Mouse (Mus musculus) cerebellum, adult 11-12 months (tissue): ENCODE data around the gene Cybrd1.

Source experiments
- DNase-seq: peaks from one replicate; pipeline ENCODE4 v3.0.0; 2022

Cybrd1 gene

DNA sequence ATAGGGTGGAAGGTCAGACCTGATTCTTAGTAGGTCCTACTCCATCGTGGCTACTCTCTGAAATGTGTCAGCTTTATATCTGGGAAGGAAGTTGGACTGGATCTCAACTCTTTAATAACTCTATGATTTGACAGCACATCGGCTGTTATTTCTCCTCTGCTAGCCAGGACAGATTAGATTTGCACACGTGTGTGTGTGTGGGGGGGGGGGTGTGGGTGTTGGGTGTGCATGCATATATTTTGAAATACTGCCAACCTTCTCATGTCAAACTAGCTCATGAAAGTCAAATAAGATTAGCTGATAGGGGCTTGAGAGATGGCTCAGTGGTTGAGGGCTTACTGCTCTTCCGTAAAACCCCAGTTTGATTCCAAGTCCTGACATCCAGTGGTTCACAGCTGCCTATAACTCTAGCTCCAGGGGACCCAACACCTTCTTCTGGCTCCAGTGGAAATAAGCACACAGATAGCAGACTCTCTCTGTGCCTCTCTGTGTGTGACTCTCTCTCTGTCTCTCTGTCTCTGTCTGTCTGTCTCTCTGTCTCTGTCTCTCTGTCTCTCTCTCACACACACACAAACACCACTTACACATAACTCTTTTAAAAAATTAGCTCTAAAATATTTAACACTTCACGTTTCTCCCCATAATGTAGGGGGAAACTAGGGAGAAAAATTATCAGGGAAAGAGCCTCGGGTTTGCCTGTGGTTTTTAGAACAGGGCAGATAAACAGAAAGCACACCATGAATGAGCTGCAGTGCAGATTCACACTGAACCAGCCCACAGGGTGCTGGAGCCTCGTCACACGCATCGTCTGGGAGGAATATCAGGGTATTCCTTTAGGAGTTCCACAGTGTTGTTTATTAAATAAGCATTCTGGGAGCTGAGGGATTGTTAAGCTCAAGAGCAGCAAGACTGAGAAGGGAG lies 58.9 kb downstream of the Cybrd1 start:
- DNase-seq: no peak

GRCm38 (mm10) chr2:71177250-71177615 lies 59.5 kb downstream of the Cybrd1 start:
- no peak for DNase-seq

- no peak for DNase-seq
Measured at GRCm38 (mm10) chr2:71177760-71178159, 60.0 kb downstream of the Cybrd1 start.

- DNase-seq: no peak
Measured at GRCm38 (mm10) chr2:71179716-71180115, 62.0 kb downstream of the Cybrd1 start.

GRCm38 (mm10) chr2:71180566-71181217 lies 63.0 kb downstream of the Cybrd1 start:
- no peak for DNase-seq

DNA sequence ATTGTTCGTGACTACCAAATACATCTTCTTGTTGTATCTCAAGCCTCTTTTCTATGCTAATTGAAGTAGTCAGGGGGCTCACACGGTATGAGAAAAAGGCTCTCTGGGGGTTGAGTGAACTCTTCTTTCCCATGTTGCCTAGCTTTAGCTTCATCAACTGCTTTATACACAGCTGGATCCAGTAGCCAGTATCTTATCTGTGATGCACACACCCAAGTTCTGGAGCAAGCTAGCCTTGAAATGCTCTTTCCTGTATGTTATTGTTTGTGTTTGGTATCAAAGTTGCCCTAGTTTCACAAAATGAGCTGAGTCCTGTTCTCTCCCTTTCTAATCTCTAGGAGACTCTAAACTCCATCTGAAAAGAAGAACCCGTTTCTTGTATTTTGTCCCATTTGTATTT lies 70.2 kb downstream of the Cybrd1 start:
- no peak for DNase-seq

DNA sequence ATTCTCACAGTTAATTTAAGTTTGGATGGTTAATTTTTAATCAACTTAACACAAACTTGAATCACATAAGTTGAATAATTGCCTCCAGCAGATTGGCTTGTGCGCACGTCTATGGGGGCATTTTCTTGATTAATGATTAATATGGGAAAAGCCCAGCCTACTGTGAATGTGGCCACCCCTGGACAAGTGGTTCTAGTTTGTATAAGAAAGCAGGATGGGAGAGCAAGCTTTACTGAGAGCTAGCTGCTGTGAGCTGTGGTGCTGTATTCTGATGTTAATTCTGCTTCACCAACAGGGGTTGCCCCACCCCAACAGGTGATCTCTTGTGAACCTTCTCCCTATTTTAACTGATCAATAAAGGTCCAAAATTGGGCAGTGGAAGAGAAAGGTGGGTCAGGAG lies 71.1 kb downstream of the Cybrd1 start:
- no peak for DNase-seq

DNA sequence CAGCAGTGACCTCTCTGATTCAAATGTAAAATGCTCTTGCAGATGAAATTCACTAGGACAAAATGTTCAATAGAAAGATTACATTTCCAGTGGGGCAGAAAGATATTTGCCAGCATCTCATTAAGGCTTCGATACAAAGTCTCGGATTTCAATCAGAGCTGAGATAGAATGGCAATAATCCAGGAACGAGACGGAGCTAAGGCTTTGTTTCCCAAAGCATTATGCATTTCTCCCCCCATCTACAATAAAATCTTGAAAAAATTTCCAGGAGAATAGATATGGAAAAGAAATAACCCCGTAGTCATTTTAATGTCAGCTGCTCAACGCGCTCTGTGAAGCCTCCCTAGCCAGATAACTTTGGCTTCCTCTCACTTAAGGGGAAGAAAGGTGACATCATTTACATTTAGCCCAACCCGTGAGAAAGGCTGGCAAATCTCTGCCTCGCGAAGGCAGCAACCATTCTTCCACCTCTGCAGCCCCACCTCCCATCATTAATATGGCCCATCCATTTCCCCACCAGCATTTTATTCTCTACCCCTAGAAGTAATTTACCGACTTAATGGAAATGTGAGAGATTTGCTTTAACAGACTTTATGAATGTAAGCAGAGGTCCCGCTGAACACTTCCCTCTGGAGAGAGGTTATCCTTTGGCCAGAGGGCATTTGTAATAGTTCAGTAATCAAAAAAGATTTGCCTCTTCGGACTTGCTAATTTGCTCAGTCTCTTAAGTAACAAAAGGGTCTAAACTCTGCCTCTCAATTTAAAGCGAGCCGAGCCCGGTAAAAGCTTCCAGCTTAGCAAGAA lies 73.9 kb downstream of the Cybrd1 start:
- no peak for DNase-seq

DNA sequence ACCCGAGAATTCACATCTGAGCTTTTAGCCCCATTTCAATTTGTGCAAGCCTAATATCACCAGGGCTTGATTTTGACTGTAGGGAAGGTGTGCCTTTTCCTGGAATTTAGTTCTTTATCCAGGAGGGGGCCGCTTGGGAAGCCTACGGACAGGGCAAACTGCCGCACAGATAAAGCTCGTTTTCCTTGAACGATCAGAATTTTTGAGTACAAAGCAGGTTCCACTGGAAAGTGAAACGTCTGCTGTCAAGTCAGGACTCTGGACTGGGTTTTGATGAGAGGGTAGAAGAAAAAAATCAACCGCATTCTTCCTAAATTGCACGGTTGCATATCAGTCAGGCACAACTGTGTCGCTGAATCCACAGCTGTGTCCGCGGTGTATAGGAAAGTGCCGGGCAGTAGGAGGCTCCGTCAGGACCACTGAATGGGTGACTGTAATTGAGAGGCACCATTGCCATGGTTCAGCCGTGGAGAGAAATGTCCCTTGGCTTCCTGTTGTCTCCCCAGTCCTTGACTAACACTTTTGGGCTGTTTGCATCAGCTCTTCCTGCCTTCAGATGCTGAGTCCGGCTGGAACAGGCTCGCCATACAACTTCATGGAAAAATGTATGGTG lies 74.6 kb downstream of the Cybrd1 start:
- no peak for DNase-seq
